Mouse (Mus musculus) forebrain, embryonic 16.5 days (tissue): ENCODE results near the gene Etfdh. TPM values are rescaled to one million over a fixed set of nuclear protein-coding genes. Genes with fewer than 3 reads are reported as not detected.

Source experiments
- ATAC-seq: fragments of 200-750 bp; cut with Nextera tagmentation; 2 replicates; pipeline ENCODE4 v1.8.0; 2017; ENCODE audit warnings: mild to moderate bottlenecking, moderate library complexity
- H3K27ac ChIP-seq: fragments of 300-500 bp; sonication (generic); 2 replicates; pipeline ENCODE4 v1.5.1; 2014; ENCODE audit warnings: low read length, control low read depth
- H3K27me3 ChIP-seq: fragments of 300-500 bp; sonication (generic); replicated peaks from 2 replicates; pipeline ENCODE4 v1.6.1; 2014; ENCODE audit warnings: low read length; ENCODE audit not compliant: control insufficient read depth, insufficient read depth
- H3K36me3 ChIP-seq: fragments of 300-500 bp; sonication (generic); 2 replicates; pipeline ENCODE4 v1.6.1; 2014; ENCODE audit not compliant: control insufficient read depth, insufficient read depth
- H3K4me1 ChIP-seq: fragments of 300-500 bp; sonication (generic); replicated peaks from 2 replicates; pipeline ENCODE4 v1.6.1; 2014; ENCODE audit warnings: low read length; ENCODE audit not compliant: control insufficient read depth, insufficient read depth
- H3K4me2 ChIP-seq: fragments of 300-500 bp; sonication (generic); 2 replicates; pipeline ENCODE4 v1.6.1; 2014; ENCODE audit warnings: mild to moderate bottlenecking, low read length, control low read depth
- H3K4me3 ChIP-seq: fragments of 300-500 bp; sonication (generic); replicated peaks from 2 replicates; pipeline ENCODE4 v1.5.1; 2014; ENCODE audit warnings: mild to moderate bottlenecking, low read length, control low read depth
- H3K9ac ChIP-seq: fragments of 300-500 bp; sonication (generic); replicated peaks from 2 replicates; pipeline ENCODE4 v1.6.1; 2014; ENCODE audit warnings: low read depth, low read length, control low read depth
- H3K9me3 ChIP-seq: fragments of 300-500 bp; sonication (generic); 2 replicates; pipeline ENCODE4 v1.6.1; 2016; ENCODE audit warnings: low read length; ENCODE audit not compliant: control insufficient read depth
- WGBS: fragments of 180-500 bp; shearing (Covaris S2); extraction: QIAGEN DNeasy Blood & Tissue Kit; methylation state at CpG from one replicate; pipeline ENCODE4 v1.1.7; 2014; 5-methylcytosine and 5-hydroxymethylcytosine counted together
- polyA plus RNA-seq: library from polyadenylated mRNA; unstranded; fragments of >200 nt; fragmentation: Nextera tagmentation; extraction: Ambion mirVana; gene quantifications from 2 replicates; pipeline ENCODE4 v1.2.1, GENCODE M21; 2015

The Etfdh gene
- polyA plus RNA-seq, 1 experiment from 2014 or later, result 38.9 TPM

- Histone ChIP-seq H3K4me3 (peak within 1 kb of the TSS; percentile 66), H3K27me3 (no peaks in the 10 kb centered on the region), H3K36me3 (peaks cover 10% of the 10 kb centered on the region), H3K4me1 (peaks cover 11% of the 10 kb centered on the region), H3K27ac (peak within 1 kb of the TSS; percentile 79), H3K9me3 (no peaks in the 10 kb centered on the region), H3K9ac (peak within 1 kb of the TSS; percentile 80), H3K4me2 (peak within 1 kb of the TSS; percentile 73)
- WGBS, result under 1% methylated on average over 60 of the region's 60 CpGs
- ATAC-seq, result peak; percentile 98
These were observed 512 bp downstream of the Etfdh start, which contains the start of gene 4930579G24Rik for GRCm38 (mm10) chr3:79628561-79629415. Gene 4930579G24Rik (plus strand): TSS chr3:79629079.

GRCm38 (mm10) chr3:79628182-79628560 lies 1.1 kb downstream of the Etfdh start:
- WGBS, result under 1% methylated on average over 9 of the region's 9 CpGs
- no peaks in the 10 kb centered on the region for H3K27me3 ChIP-seq
- H3K9ac ChIP-seq, result peak overlapping the region; percentile 66
- peak overlapping the region; percentile 66 for H3K4me3 ChIP-seq
- H3K4me1 ChIP-seq, result peaks cover 11% of the 10 kb centered on the region
- peaks cover 8% of the 10 kb centered on the region for H3K36me3 ChIP-seq
- peak overlapping the region; percentile 41 for H3K27ac ChIP-seq
- no peaks in the 10 kb centered on the region for H3K9me3 ChIP-seq
- ATAC-seq, result no peak
- peak overlapping the region; percentile 66 for H3K4me2 ChIP-seq

GRCm38 (mm10) chr3:79627484-79628181 lies 1.7 kb downstream of the Etfdh start:
- Histone ChIP-seq H3K4me2 (peak overlapping the region; percentile 66), H3K27ac (no peak overlapping the region), H3K27me3 (no peaks in the 10 kb centered on the region), H3K36me3 (peaks cover 9% of the 10 kb centered on the region), H3K9ac (peak overlapping the region; percentile 66), H3K4me1 (peaks cover 11% of the 10 kb centered on the region), H3K4me3 (peak overlapping the region; percentile 66), H3K9me3 (no peaks in the 10 kb centered on the region)
- no peak for ATAC-seq
- WGBS, result 24% methylated on average over 10 of the region's 10 CpGs

GRCm38 (mm10) chr3:79609886-79610285 lies 19.4 kb downstream of the Etfdh start:
- H3K4me3 ChIP-seq, result no peak overlapping the region
- no peak overlapping the region for H3K4me2 ChIP-seq
- H3K9me3 ChIP-seq, result no peaks in the 10 kb centered on the region
- no peak for ATAC-seq
- no peaks in the 10 kb centered on the region for H3K27me3 ChIP-seq
- H3K27ac ChIP-seq, result no peak overlapping the region
- H3K9ac ChIP-seq, result no peak overlapping the region
- WGBS, result 89% methylated on average over 2 of the region's 2 CpGs
- H3K4me1 ChIP-seq, result no peaks in the 10 kb centered on the region
- H3K36me3 ChIP-seq, result peaks cover 29% of the 10 kb centered on the region

GRCm38 (mm10) chr3:79595468-79595867 lies 33.8 kb downstream of the Etfdh start:
- ATAC-seq, result no peak
- Histone ChIP-seq H3K27me3 (no peaks in the 10 kb centered on the region), H3K27ac (no peak overlapping the region), H3K36me3 (peaks cover 28% of the 10 kb centered on the region), H3K9me3 (no peaks in the 10 kb centered on the region), H3K4me1 (peaks cover 14% of the 10 kb centered on the region), H3K4me2 (no peak overlapping the region), H3K9ac (no peak overlapping the region), H3K4me3 (no peak overlapping the region)
- WGBS, result 96% methylated on average over 7 of the region's 7 CpGs

- no peak overlapping the region for H3K27ac ChIP-seq
- H3K9me3 ChIP-seq, result no peaks in the 10 kb centered on the region
- WGBS, result 6% methylated on average over 15 of the region's 15 CpGs
- H3K4me1 ChIP-seq, result peaks cover 14% of the 10 kb centered on the region
- peak overlapping the region; percentile 89 for H3K4me2 ChIP-seq
- peaks cover 12% of the 10 kb centered on the region; the same call in 1 of the 2 replicates for H3K36me3 ChIP-seq
- no peaks in the 10 kb centered on the region for H3K27me3 ChIP-seq
- H3K9ac ChIP-seq, result peak overlapping the region; percentile 77
- peak overlapping the region; percentile 78 for H3K4me3 ChIP-seq
- no peak; the same call in 1 of the 2 replicates for ATAC-seq
These were observed 37.4 kb downstream of the Etfdh start for GRCm38 (mm10) chr3:79591793-79592471.

GRCm38 (mm10) chr3:79590863-79591792 lies 38.2 kb downstream of the Etfdh start, which contains the start of gene Ppid:
Gene Ppid (plus strand): TSS chr3:79591342.
- no peaks in the 10 kb centered on the region for H3K9me3 ChIP-seq
- H3K4me2 ChIP-seq, result peak within 1 kb of the TSS; percentile 89
- H3K4me1 ChIP-seq, result peaks cover 14% of the 10 kb centered on the region
- H3K9ac ChIP-seq, result peak within 1 kb of the TSS; percentile 77
- peaks cover 12% of the 10 kb centered on the region; the same call in 1 of the 2 replicates for H3K36me3 ChIP-seq
- peak within 1 kb of the TSS; percentile 78 for H3K4me3 ChIP-seq
- peak; percentile 91 for ATAC-seq
- H3K27me3 ChIP-seq, result no peaks in the 10 kb centered on the region
- 4% methylated on average over 62 of the region's 63 CpGs for whole genome bisulfite sequencing
- H3K27ac ChIP-seq, result peak within 1 kb of the TSS; percentile 63

- Histone ChIP-seq H3K4me3 (no peak overlapping the region), H3K27me3 (no peaks in the 10 kb centered on the region), H3K36me3 (peaks cover 4% of the 10 kb centered on the region; the same call in 1 of the 2 replicates), H3K9ac (no peak overlapping the region), H3K4me1 (peaks cover 14% of the 10 kb centered on the region), H3K9me3 (no peaks in the 10 kb centered on the region), H3K4me2 (no peak overlapping the region), H3K27ac (no peak overlapping the region)
- no peak for ATAC-seq
- WGBS, result 82% methylated on average over 2 of the region's 2 CpGs
These were observed 39.6 kb downstream of the Etfdh start for GRCm38 (mm10) chr3:79589671-79590070.
